Mouse (Mus musculus) olfactory bulb, adult 2 months (tissue): ENCODE measurements around the gene Adamts7. TPM values are rescaled to one million over a fixed set of nuclear protein-coding genes. Genes with fewer than 3 reads are reported as not detected.
A peak's percentile ranks its signal among the peaks of the same experiment; 100 is the strongest.

Source experiments
- H3K27ac ChIP-seq: fragments of 200-500 bp; 2 replicates; pipeline ENCODE4 v1.5.1; 2012; ENCODE audit warnings: low read depth, low read length; ENCODE audit not compliant: insufficient read depth
- H3K4me1 ChIP-seq: fragments of 200-500 bp; 2 replicates; pipeline ENCODE4 v1.6.1; 2012; ENCODE audit warnings: low read length; ENCODE audit not compliant: control insufficient read depth, insufficient read depth
- H3K4me3 ChIP-seq: fragments of 200-500 bp; 2 replicates; pipeline ENCODE4 v1.5.1; 2012; ENCODE audit warnings: mild to moderate bottlenecking, low read depth, low read length, moderate library complexity; ENCODE audit not compliant: insufficient read depth
- CTCF ChIP-seq: fragments of 200-500 bp; IDR thresholded peaks from 2 replicates; pipeline ENCODE4 v1.5.1; 2012; ENCODE audit warnings: low read depth, mild to moderate bottlenecking, low read length, moderate library complexity; ENCODE audit not compliant: insufficient read depth
- POLR2A ChIP-seq: fragments of 200-500 bp; IDR thresholded peaks from 2 replicates; pipeline ENCODE4 v1.6.1; 2012; ENCODE audit warnings: mild to moderate bottlenecking, low read depth, low read length, moderate library complexity; ENCODE audit not compliant: insufficient read depth
- WGBS: fragments of 180-500 bp; shearing (Covaris S2); methylation state at CpG from one replicate; pipeline ENCODE4 v1.1.7; 2018; 5-methylcytosine and 5-hydroxymethylcytosine counted together
- polyA plus RNA-seq: library from polyadenylated mRNA; stranded (reverse); fragments of >200 nt; gene quantifications from 2 replicates; pipeline ENCODE4 v1.2.4, GENCODE M21; 2012; ENCODE audit warnings: low replicate concordance; ENCODE audit not compliant: missing spikeins, insufficient read depth, insufficient read length

The Adamts7 gene
- polyA plus RNA-seq = not detected in 2 replicates

DNA sequence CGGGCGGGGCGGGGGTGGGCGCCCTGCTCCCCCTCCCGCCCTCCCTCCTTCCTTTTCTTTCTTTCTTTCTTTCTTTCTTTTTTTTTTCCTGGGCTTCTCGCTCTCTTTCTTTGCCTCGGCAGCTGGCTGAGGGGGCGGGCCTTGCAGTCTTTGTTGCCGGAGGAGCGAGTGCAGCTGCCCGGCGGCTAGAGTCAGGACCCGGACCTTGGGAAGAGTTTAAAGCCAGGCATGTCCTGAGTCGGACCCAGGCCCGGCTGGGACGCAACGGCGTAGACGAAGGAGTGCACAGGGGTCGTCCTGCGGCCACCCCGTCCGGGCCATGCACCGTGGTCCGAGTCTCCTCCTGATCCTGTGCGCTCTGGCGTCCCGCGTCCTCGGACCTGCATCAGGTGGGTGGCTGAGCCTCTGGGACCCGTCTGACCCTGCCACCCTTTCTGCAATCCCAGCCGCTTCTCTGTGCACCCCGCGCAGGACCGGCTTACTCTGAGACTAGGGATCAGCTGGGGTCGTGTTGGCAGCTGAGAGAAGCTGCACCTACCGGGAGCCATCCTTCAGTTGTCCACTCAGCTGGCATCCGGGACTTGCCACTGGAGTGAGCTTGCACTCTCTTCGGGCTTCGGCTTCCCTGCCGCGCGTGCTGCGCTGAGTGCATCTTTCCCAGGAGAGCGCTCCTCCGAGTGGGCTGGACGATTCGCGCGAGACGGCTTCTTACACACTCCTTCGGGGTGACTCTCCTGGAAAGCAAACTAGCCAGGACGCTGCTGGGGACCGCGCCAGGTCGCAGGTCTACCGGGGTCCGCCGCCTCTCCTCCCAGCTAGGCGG lies at the start of gene Adamts7:
TSS of gene Adamts7 (plus strand) at position 144 of the 823 bp plus-strand sequence.
- Histone ChIP-seq H3K4me1 (peaks cover 14% of the 10 kb centered on the region), H3K4me3 (peak within 1 kb of the TSS; percentile 68), H3K27ac (no peak within 1 kb of the TSS)
- TF ChIP-seq CTCF (no peak), POLR2A (no peak)
- under 1% methylated on average over 58 of the region's 60 CpGs for WGBS

DNA sequence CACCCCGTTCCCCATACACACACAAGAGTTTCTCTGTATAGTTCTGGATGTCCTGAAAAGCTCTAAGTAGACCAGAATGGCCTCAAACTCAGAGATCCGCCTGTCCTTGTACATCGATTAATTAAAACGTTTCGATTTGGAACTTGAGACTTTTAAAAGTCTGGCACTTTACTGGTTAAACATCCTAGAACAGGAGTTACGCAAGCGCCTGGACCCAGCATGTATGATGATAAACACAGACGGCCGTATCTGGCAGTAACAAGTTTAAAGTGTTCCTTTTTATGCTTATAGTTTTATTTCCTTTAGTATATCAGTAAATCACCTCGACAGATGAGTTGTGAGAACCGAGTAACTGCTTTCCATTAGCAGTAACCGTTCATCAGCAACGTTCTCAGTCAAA lies 49.7 kb upstream of the Adamts7 start:
- Histone ChIP-seq H3K27ac (no peak overlapping the region), H3K4me3 (peak overlapping the region; percentile 79; the same call in 1 of the 2 replicates)
- 1% methylated on average over 13 of the region's 13 CpGs for WGBS

DNA sequence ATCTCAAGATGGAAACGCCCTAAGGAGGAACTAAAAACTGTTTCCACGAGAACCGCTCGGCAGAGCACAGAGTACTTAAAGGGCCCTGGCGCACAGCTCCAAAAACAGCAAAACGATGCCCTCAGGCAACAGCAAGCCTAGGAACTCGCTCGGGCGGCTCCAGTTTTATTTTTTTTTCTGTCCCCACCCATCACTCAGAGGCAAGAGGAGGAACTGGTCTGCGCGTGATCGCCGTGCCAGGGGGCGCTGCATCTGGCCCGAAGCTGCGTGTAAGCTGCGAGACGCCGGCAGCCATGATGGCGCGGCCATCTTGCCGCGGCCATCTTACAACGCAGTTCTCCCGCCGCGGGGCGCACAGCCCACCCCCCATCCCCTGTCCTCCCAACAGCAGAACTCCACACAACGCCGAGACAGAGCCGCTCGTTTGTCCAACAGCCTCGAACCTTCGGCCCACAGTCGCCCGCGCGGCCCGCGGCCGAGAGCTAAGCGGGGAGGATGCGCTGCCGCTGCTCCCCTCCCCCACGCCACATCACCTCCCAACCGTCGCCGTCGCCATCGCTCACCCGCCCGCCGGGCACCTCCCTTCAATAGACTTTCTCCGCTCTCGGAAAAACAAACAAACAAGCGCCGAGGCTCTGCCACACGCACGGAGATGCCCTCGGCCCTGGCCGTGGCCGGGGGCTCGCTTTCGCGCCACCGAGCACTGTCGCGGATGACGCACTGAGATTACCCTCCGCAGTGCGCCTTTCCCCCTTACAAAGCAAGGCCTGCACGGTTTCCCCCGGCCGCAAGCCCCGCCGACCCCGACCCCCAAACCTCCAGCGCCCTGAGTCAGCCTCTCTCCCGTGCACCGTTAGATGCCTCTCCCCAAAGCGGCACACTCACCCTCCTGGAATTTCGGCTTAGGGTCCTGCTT lies 49.0 kb upstream of the Adamts7 start:
- WGBS = under 1% methylated on average over 82 of the region's 82 CpGs
- TF ChIP-seq CTCF = no peak; the same call in 1 of the 2 replicates
- TF ChIP-seq POLR2A = no peak
- peaks cover 2% of the 10 kb centered on the region; the same call in 1 of the 2 replicates for H3K4me1 ChIP-seq
- H3K4me3 ChIP-seq = peak overlapping the region; percentile 79
- peak overlapping the region; percentile 92 for H3K27ac ChIP-seq

More for the DNA sequence above, 49.7 kb upstream of the Adamts7 start:
- TF ChIP-seq POLR2A (no peak), CTCF (no peak)
- H3K4me1 ChIP-seq = peaks cover 2% of the 10 kb centered on the region; the same call in 1 of the 2 replicates

DNA sequence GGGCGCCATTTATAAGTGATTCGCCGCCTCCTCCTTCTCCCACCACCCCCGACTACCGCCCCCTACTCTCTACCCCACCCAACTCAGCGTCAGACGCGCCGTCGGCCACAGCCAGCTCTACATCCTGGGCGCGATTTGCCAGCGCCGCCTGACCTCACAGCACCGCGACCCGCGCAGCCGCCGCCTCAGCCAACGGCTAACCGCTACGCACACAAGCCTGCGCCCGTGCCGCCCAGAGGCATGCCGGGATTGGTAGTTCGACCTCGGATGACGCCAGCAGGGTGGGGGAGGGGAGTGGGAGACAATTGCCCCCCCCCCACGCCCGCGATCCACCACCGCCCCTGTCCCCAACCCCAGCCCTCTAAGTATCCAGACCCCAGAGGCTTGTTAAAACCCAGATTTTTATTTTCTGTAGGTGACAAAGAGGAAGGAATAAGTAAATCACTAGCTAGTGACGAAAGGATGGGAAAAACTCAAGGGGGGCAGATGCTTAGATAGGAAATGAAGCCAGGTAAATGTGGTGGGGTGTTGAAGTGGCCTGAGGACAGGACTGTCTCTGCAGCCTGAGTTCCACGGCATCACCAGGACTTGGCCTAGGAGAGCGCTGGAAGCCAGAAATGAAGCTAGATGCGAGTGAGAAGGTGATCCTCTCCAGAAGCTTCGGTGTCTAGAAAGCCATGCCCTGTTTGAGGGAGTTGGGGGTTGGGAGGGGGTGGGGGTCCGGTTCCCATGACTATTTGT lies 48.1 kb upstream of the Adamts7 start, which contains the start of gene Morf4l1:
TSS of gene Morf4l1 (minus strand) at position 208 of the 741 bp plus-strand sequence.
- peak within 1 kb of the TSS; percentile 93 for H3K27ac ChIP-seq
- TF ChIP-seq POLR2A (0 out of 2 replicates have a peak, but pooled peaks have one; percentile 11), CTCF (no peak)
- whole genome bisulfite sequencing = under 1% methylated on average over 40 of the region's 40 CpGs
- H3K4me3 ChIP-seq = peak within 1 kb of the TSS; percentile 79
- peaks cover 2% of the 10 kb centered on the region; the same call in 1 of the 2 replicates for H3K4me1 ChIP-seq

DNA sequence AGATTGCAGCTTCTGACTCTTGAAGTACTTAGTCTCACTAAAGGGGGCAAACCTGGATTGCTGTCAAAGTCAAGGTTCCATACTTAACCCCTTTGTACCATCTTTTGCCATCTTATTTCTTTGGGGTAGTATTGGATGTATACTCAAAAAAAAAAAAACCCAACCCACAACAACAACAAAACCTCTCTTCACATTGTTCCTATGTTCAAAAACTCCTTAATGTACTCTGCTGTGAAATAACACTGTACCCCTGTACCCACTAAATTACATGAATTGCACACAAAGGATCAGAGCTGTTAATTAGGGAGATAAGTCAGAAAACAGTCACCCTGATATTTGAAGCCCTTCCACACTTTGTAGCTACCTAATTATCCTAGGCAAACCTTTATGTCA lies 47.6 kb upstream of the Adamts7 start:
- Histone ChIP-seq H3K4me3 (peak overlapping the region; percentile 78), H3K27ac (no peak overlapping the region), H3K4me1 (peaks cover under 1% of the 10 kb centered on the region; the same call in 1 of the 2 replicates)
- no peak for TF ChIP-seq CTCF
- no peak for TF ChIP-seq POLR2A

DNA sequence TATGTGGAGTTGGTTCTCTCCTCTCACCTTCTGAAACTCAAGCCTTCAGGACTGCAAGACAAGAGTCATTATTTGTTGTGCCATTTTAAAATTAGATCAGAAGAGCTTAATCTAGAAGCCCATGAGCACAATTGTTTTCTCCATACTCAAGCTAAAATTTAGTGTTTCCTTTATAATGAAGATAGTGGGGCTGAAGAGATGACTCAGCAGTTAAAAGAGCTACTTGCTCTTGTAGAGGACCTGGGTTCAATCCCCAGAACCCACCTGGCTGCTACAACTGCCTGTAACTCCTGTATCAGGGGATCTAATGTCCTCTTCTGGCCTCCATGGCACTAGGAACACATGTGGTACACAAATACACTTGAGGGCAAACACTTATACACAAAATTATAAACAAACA lies 45.6 kb upstream of the Adamts7 start:
- no peak overlapping the region for H3K4me3 ChIP-seq
- no peaks in the 10 kb centered on the region for H3K4me1 ChIP-seq
- no peak for TF ChIP-seq CTCF
- TF ChIP-seq POLR2A = no peak
- no peak overlapping the region for H3K27ac ChIP-seq

DNA sequence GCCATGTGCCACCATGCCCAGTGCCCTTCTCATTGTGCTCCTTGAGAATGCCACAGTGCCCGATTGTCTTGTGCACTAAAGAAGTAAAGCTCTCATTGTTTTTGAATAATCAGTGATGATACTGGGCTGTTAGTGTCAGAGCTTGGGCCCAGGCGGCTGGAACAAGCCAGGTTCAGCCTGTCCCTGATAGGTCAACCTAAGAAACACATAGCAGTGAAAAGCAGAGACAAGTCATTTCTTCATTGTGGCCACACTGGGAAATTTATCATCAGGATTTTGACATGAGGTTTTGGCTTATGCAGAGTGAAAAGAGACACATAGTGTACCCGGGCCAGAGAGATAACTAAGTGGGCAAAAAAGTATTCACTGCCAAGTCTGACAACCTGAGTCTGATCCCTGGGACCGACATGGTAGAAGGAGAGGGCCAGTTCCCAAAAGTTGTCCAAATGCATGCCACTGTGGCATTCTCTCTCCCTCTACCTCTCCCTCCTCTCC lies 40.6 kb upstream of the Adamts7 start:
- 0 out of 2 replicates have a peak, but pooled peaks cover 3% of the 10 kb centered on the region for H3K4me1 ChIP-seq
- TF ChIP-seq CTCF = no peak
- TF ChIP-seq POLR2A = no peak
- WGBS = 84% methylated on average over 4 of the region's 4 CpGs
- H3K4me3 ChIP-seq = no peak overlapping the region
- no peak overlapping the region for H3K27ac ChIP-seq
